Mouse (Mus musculus) kidney, postnatal 4 days (tissue): ENCODE data around the gene Lcp2.

Source experiments
- DNase-seq, 2 experiments: peaks; one replicate each; pipeline ENCODE4 v3.0.0; 2021; ENCODE audit warnings: mixed read lengths in 2 of 2

Lcp2 gene

DNA sequence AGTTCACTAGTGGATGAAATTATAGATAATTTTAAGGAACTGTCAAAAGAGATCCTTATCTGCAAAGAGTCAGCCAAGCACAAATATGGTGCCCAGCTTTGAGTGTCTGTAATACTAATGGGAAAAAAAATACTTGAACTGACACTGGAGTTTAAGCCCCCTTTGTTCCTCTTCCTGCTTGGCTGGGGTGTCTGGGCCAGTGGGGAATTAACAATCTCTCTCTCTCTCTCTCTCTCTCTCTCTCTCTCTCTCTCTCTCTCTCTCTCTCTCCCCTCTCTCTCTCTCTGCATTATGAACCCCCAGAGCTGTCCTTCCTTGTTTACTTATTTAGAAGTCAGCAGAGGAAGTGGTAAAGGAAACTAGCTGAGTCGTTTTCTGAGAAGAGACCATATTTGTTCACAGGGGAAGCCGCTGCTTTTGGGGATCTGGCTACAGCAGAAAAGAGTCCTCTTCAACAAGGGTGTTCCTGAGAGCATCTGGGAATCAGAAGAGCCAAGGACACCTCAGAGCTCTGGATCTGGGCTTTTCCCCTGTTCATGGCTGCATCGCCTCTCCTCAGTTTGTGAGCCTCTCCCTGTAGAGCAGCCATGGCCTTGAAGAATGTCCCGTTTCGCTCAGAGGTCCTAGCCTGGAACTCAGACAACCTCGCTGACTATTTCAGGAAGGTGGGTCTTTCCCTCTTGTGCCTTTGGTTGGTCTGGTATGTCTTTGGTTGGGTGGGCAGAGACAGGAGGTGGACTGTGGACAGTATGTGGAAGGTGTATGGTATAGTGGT, at the start of gene Lcp2:
Lcp2 (plus strand) TSS at position 154 of the 775 bp plus-strand sequence.
- no peak for DNase-seq

DNA sequence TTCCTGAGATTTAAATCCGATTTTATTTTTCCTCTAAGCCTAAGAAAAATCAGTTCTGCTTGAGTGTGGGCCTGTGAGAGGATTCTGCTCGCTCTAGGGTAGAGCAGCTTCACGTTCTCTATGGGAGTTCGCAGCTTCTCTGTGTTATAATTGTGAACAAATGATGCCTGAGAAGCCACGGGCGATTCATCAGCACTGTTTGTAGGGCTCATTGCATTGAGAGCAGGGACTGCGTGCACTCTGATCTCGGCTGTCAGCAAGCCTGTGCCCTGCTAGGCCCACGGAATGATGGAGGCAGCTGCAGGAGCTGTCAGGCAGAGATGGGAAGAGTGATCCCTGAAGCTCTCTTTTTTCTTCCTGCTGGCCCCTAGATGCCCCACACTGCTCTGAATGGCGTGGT, 48.5 kb upstream of the Lcp2 start:
- DNase-seq = no peak

DNA sequence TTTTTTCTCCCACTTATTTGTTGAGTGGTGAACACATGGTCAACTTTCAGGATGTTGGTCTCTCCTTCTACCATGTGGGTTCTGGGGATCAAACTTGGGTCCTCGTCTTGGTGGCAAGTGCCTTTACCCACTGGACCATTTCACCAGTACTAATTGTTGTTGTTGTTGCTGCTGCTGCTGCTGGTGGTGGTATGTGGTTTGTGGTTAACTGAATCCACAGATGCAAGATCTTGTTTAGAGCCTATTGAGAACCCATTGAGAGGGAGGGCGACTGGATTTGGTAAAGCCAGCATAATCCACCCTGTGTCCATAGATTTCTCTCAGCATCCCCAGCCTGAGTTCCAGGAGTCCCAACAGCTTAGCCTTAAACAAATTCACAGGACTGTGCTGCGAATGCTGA, 46.3 kb upstream of the Lcp2 start:
- no peak for DNase-seq

DNA sequence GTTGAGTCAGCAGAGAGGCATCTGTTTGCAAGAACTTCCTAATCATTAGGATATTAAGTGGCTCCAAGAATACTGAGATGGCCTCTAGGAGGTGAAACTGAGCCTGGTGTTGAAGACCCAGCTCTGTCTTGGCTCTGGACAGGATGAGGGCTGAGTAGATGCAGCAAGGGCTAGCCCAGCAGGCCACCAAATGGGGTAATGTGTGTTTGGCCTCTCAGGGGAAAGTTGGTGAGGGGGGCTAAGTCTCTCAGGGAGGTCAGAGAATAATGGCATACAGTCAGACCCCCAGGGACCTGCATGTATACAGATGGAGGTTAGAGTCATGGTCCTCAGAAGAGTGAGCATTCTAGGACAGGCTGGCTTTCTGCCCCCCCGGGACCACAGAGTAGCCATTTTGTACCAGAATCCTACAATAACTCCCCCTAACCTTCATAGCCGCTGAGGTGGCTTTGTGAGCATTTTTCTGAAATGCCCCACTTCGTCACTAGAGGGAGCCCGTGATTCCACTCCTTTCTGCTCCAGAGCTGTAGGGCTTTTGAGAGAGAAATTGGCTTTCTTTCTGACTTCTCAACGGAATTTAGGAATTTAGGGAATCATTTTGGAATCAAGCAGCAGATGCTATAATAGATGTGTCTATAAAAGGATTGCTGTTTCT, 44.7 kb upstream of the Lcp2 start:
- peak; percentile 75 to 76 for DNase-seq

DNA sequence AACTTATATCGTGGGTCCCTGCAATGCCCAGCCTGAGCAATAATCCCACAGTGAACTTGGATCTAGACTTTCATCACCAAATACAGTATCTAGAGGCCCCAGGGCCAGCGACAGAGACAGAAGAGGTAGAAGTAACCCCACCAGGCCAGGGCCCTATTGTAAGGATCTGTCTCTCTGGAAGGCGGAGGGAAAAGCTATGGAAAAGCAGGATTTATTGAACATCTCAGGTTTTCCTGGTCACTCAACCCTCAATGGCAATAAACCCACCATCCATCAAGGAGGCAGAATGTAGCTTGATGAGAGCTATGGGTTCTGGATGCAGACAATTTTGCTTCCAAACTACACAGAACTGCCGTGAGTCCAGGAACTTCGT, 44.1 kb upstream of the Lcp2 start:
- no peak for DNase-seq

DNA sequence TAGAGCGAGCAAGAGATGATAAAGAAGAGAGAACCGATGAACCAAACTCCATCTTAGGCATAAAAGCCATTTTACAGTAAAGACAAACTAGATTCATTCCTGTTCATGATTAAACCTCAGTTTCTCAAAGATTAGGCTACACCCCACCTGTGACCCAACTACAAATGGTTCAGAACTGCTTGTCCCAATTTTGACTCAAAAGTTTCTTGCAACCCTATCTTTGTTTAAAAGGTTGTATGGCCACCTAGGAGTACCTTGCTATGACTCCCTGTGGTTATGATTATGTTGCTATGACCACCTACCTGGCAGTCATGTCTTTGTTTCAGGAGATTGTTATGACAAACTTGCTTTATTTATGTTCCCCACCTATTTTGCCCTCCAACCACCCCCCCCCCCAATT, 39.1 kb upstream of the Lcp2 start:
- no peak for DNase-seq

- no peak for DNase-seq
Measured at GRCm38 (mm10) chr11:34008214-34008613, 38.5 kb upstream of the Lcp2 start.

- DNase-seq = peak; percentile 64 to 73
Measured at GRCm38 (mm10) chr11:34008702-34009101, 38.0 kb upstream of the Lcp2 start.

- DNase-seq = no peak
Measured at GRCm38 (mm10) chr11:34009316-34010087, 37.2 kb upstream of the Lcp2 start.

DNA sequence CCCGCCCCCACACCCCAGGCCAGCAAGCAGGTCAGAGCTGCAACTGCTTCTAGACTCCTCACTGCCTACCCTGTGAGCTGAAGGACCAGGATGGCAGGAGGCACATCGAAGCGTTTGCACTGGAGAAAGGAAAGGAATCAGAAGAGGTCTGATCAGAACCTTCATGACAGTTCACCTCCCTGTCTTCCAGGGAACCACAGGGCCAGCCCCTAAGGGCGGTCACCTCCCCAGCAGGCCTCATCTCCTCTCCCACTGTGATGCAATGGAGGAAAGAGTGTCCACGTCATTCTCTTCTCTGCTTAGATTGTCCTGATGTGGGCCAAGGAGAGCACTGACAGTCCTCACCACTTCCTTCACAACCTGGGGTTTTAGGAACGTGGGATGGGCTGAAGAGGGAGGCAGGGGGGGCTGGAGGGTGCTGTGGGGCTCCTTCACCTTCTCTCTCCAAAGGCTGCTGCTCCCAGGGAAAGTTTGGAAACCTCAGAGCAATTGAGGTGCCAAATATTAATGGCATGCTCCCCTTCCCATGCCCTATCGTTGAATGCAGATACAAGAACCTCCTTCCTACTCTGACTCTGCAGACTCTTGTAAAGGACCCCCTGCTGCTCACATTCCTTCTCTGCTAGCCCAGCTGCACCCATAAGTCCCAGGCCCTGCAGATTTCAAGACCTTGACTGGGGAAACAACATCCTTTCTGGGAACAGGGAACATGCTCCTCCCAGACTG, 36.4 kb upstream of the Lcp2 start:
- DNase-seq = no peak

GRCm38 (mm10) chr11:34010859-34011172, 35.9 kb upstream of the Lcp2 start:
- DNase-seq = peak; percentile 46 to 55

DNA sequence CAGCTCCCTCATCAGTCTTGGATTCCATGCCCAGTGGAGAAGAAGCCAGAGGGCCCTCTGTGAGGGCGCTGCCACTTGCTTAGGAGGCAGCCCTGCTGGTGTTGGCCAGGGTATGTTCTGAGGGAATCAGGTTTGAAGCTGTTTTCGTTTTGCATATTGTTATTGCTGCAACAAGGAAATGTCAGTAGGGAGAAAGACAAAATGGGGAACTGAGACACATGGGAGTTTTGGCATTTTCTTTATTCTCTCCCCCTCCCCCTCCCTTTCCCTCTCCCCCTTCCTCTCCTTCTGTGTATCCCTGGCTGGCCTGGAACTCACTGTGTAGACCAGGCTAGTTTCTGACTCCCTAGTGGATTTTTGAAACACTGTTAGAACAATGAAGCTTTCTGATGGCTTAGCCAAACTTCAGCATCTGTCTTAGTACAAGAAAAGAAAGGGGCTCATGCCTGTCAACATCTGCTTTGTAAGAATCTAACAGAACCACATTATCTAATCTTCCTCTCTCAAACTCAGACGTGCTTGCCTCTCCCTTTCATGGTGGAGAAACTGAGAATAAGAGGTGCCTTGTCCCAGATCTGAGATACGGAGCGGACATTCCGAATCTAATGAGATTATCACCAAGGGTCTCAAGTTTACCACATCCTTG, 34.6 kb upstream of the Lcp2 start:
- DNase-seq = no peak

DNA sequence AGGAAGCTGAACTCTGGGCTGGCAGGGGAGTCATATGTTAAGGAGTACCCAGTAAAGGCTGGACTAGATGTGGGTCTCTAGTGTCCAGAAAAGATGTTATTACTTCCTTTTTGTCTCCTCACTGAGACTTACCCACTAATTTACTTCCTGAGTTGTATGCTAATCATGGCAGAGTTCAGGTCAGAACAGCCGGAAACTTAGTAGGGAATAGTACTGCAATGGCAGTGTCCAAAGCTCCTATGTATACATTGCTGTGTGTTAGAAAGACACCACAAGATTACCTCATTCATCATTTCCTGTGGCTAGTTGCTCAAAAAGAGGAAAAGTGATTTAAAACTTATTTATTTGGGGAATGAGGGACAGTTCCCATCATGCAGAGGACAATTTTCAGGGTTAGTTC, 21.6 kb upstream of the Lcp2 start:
- DNase-seq = no peak

- DNase-seq = no peak
Measured at GRCm38 (mm10) chr11:34029658-34030057, 17.1 kb upstream of the Lcp2 start.

DNA sequence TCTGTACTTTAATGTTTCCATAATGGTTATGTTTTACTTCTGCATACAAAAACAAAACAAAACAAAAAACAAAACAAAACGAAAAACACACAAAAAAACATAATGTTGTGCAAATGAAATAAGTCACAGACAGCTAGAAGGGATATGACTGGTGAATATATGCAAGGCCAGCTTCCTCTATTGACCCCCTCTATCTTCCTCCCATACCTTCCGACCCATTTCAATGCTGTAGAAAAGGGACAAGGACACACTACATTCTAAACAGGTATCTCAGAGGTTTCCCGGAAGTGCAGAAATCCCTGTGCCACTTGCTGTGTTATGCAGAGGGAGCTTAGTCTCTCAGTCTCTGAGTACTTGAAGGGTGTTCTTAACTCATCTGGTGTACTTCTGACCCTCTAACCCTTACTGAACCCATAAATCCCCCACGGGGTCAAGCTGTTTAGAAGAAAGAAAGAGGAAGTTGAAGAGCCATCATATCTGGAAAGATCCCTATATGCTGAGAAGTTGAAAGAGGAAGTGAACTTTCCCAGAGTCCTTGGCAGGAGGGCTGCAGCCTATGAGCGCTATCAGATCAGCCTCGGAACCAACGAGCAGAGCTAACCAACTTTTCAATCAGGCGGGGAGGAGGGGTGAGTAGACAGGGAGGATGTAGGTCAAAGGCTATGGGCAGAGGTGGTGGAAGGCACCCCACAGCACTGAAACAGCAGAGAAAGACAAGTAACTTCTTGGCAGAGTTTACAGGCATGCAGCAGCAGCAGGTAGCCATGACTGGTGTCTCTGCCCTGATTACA, 15.5 kb upstream of the Lcp2 start:
- peak; percentile 14 to 34 for DNase-seq

GRCm38 (mm10) chr11:34034008-34034505, 12.7 kb upstream of the Lcp2 start:
- DNase-seq = no peak

DNA sequence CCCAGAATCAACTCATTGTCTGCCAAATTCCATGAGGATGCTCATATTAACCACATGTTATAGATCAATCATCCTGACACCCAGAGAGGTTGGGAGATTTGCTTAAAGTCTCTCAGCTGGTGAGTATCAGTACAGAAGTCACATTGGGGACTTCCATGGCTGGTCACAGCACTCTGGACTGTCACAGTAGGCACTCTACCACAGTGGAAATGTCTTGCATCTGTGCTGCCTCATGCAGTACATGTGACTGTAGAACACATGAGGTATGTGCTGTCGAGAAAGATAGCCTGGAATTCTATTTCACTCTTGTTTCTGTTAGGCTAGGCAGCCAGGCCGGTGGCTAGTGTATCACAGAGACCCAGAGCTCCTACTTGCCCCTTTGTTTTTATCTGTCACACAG, 11.9 kb upstream of the Lcp2 start:
- no peak for DNase-seq

GRCm38 (mm10) chr11:34035909-34036658, 10.6 kb upstream of the Lcp2 start:
- no peak for DNase-seq

GRCm38 (mm10) chr11:34040061-34040460, 6.7 kb upstream of the Lcp2 start:
- DNase-seq = no peak

DNA sequence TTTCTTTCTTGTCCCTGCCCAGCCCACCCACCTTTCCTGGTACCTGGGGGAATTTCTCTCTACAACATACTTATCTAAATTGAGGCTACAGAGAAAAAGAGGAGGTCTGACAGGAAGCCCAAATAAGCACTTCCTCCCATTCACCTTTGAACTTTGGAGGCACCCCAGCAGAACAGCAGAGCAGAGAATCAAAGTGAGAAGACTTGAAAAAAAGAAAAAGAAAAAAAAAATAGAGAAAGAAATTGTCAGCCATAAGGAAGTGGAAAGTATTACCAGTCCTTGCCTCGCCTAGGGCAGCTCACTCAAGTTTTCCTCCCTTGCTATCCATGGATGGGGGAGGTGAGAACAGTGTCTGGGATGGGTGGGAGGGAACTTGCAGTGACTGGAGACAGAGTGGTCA, 3.9 kb upstream of the Lcp2 start:
- DNase-seq = no peak

GRCm38 (mm10) chr11:34047542-34047937, 820 bp downstream of the Lcp2 start:
- DNase-seq = no peak
